Mouse (Mus musculus) G1E (cell line): ENCODE measurements around the gene Cask.

ENCODE experiments used
- CTCF ChIP-seq: IDR thresholded peaks from 2 replicates; pipeline ENCODE4 v1.5.1; 2012; ENCODE audit warnings: low read depth, low read length, inconsistent platforms, mixed read lengths
- TAL1 ChIP-seq: conservative IDR thresholded peaks from 2 replicates; pipeline ENCODE4 v1.6.1; 2012; ENCODE audit warnings: low read depth, low read length, inconsistent platforms, mixed read lengths

DNA sequence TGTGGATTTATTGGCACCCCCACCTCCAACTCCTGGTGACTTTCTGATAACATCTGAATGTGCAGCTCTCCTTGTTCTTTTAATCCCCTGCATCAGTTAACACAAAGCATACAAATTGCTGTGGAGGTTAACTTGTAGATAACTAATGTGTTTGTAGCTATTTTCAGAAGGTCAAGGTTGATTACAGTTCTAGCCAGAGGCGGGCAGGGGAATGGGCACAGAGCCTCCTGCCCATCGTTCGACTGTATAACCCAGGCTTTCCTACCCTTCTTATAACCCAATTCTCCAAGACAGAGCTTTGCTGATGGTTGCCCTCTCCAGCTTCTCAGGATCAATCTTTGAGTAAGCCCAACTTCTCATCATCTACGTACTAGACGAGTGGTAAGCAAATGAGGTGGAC, 190.1 kb downstream of the Cask start, which contains the start of gene Gpr82:
- TF ChIP-seq CTCF: no peak
- no peak for TF ChIP-seq TAL1
